Mouse (Mus musculus): ENCODE measurements around the gene Thada.

The Thada gene

GRCm38 (mm10) chr17:84465753-84466608, at the start of gene Thada:
Thada (minus strand) TSS chr17:84466205.
- in situ Hi-C loops (cut with MboI; ENCODE audit: low pct_unique_long_range_greater_than_20kb in 1 of 2, low sequenced_read_pairs in 2 of 2, unreplicated experiment in 1 of 2), result no loop called here

GRCm38 (mm10) chr17:84512516-84513085, 46.6 kb upstream of the Thada start:
- in situ Hi-C loops (cut with MboI; ENCODE audit: low pct_unique_long_range_greater_than_20kb in 1 of 2, low sequenced_read_pairs in 2 of 2, unreplicated experiment in 1 of 2), result no loop called here

GRCm38 (mm10) chr17:84511682-84512515, 45.9 kb upstream of the Thada start, which contains the start of gene Plekhh2:
Plekhh2 (plus strand) TSS chr17:84511895.
- in situ Hi-C loops (cut with MboI; ENCODE audit: low pct_unique_long_range_greater_than_20kb in 1 of 2, low sequenced_read_pairs in 2 of 2, unreplicated experiment in 1 of 2), result no loop called here

GRCm38 (mm10) chr17:84510961-84511639, 45.1 kb upstream of the Thada start:
- in situ Hi-C loops (cut with MboI; ENCODE audit: low pct_unique_long_range_greater_than_20kb in 1 of 2, low sequenced_read_pairs in 2 of 2, unreplicated experiment in 1 of 2), result no loop called here

- in situ Hi-C loops (cut with MboI; ENCODE audit: low pct_unique_long_range_greater_than_20kb in 1 of 2, low sequenced_read_pairs in 2 of 2, unreplicated experiment in 1 of 2), result no loop called here
Observed at GRCm38 (mm10) chr17:84510355-84510754, 44.4 kb upstream of the Thada start.

GRCm38 (mm10) chr17:84509176-84509575, 43.2 kb upstream of the Thada start:
- in situ Hi-C loops (cut with MboI; ENCODE audit: low pct_unique_long_range_greater_than_20kb in 1 of 2, low sequenced_read_pairs in 2 of 2, unreplicated experiment in 1 of 2), result no loop called here

GRCm38 (mm10) chr17:84508736-84509135, 42.7 kb upstream of the Thada start:
- in situ Hi-C loops (cut with MboI; ENCODE audit: low pct_unique_long_range_greater_than_20kb in 1 of 2, low sequenced_read_pairs in 2 of 2, unreplicated experiment in 1 of 2), result no loop called here

- in situ Hi-C loops (cut with MboI; ENCODE audit: low pct_unique_long_range_greater_than_20kb in 1 of 2, low sequenced_read_pairs in 2 of 2, unreplicated experiment in 1 of 2), result no loop called here
Observed at GRCm38 (mm10) chr17:84505922-84506321, 39.9 kb upstream of the Thada start.

- in situ Hi-C loops (cut with MboI; ENCODE audit: low pct_unique_long_range_greater_than_20kb in 1 of 2, low sequenced_read_pairs in 2 of 2, unreplicated experiment in 1 of 2), result no loop called here
Observed at GRCm38 (mm10) chr17:84502341-84502740, 36.3 kb upstream of the Thada start.

- in situ Hi-C loops (cut with MboI; ENCODE audit: low pct_unique_long_range_greater_than_20kb in 1 of 2, low sequenced_read_pairs in 2 of 2, unreplicated experiment in 1 of 2), result no loop called here
Observed at GRCm38 (mm10) chr17:84498639-84499038, 32.6 kb upstream of the Thada start.

- in situ Hi-C loops (cut with MboI; ENCODE audit: low pct_unique_long_range_greater_than_20kb in 1 of 2, low sequenced_read_pairs in 2 of 2, unreplicated experiment in 1 of 2), result no loop called here
Observed at GRCm38 (mm10) chr17:84497972-84498604, 32.1 kb upstream of the Thada start.

- in situ Hi-C loops (cut with MboI; ENCODE audit: low pct_unique_long_range_greater_than_20kb in 1 of 2, low sequenced_read_pairs in 2 of 2, unreplicated experiment in 1 of 2), result no loop called here
Observed at GRCm38 (mm10) chr17:84497559-84497958, 31.6 kb upstream of the Thada start.

- in situ Hi-C loops (cut with MboI; ENCODE audit: low pct_unique_long_range_greater_than_20kb in 1 of 2, low sequenced_read_pairs in 2 of 2, unreplicated experiment in 1 of 2), result no loop called here
Observed at GRCm38 (mm10) chr17:84497026-84497425, 31.0 kb upstream of the Thada start.

- in situ Hi-C loops (cut with MboI; ENCODE audit: low pct_unique_long_range_greater_than_20kb in 1 of 2, low sequenced_read_pairs in 2 of 2, unreplicated experiment in 1 of 2), result no loop called here
Observed at GRCm38 (mm10) chr17:84492255-84492880, 26.4 kb upstream of the Thada start.

GRCm38 (mm10) chr17:84487415-84487814, 21.4 kb upstream of the Thada start:
- in situ Hi-C loops (cut with MboI; ENCODE audit: low pct_unique_long_range_greater_than_20kb in 1 of 2, low sequenced_read_pairs in 2 of 2, unreplicated experiment in 1 of 2), result no loop called here

GRCm38 (mm10) chr17:84483673-84484320, 17.8 kb upstream of the Thada start:
- in situ Hi-C loops (cut with MboI; ENCODE audit: low pct_unique_long_range_greater_than_20kb in 1 of 2, low sequenced_read_pairs in 2 of 2, unreplicated experiment in 1 of 2), result no loop called here

GRCm38 (mm10) chr17:84482831-84483230, 16.8 kb upstream of the Thada start:
- in situ Hi-C loops (cut with MboI; ENCODE audit: low pct_unique_long_range_greater_than_20kb in 1 of 2, low sequenced_read_pairs in 2 of 2, unreplicated experiment in 1 of 2), result no loop called here

Measured in mouse embryonic stem cell (cell line).